Mouse (Mus musculus) forebrain, embryonic 10.5 days (tissue): ENCODE measurements around the gene Pde8a. TPM values are rescaled to one million over a fixed set of nuclear protein-coding genes. Genes with fewer than 3 reads are reported as not detected.
A peak's percentile ranks its signal among the peaks of the same experiment; 100 is the strongest.
"Not testable (repeated sequence)": the region's sequence is repeated elsewhere in the genome, so short reads cannot be mapped to it uniquely, and the experiment has no call there.

Source experiments
- DNase-seq: peaks from one replicate; pipeline ENCODE4 v3.0.0-alpha.2; 2017; ENCODE audit warnings: low spot score; ENCODE audit errors: extremely low spot score
- H3K27ac ChIP-seq: fragments of 300-500 bp; sonication (generic); 2 replicates; pipeline ENCODE4 v1.5.1; 2016; ENCODE audit warnings: mild to moderate bottlenecking
- H3K27me3 ChIP-seq: fragments of 300-500 bp; sonication (generic); 2 replicates; pipeline ENCODE4 v1.6.1; 2016; ENCODE audit warnings: mild to moderate bottlenecking; ENCODE audit not compliant: poor library complexity, severe bottlenecking
- H3K36me3 ChIP-seq: fragments of 300-500 bp; sonication (generic); replicated peaks from 2 replicates; pipeline ENCODE4 v1.6.1; 2016; ENCODE audit warnings: mild to moderate bottlenecking, moderate library complexity
- H3K4me1 ChIP-seq: fragments of 300-500 bp; sonication (generic); 2 replicates; pipeline ENCODE4 v1.6.1; 2016
- H3K4me3 ChIP-seq: fragments of 300-500 bp; sonication (generic); 2 replicates; pipeline ENCODE4 v1.5.1; 2016; ENCODE audit warnings: mild to moderate bottlenecking, moderate library complexity
- H3K9me3 ChIP-seq: fragments of 300-500 bp; sonication (generic); 2 replicates; pipeline ENCODE4 v1.6.1; 2016; ENCODE audit warnings: mild to moderate bottlenecking, moderate library complexity
- WGBS: fragments of 180-500 bp; shearing (Covaris S2); methylation state at CpG from one replicate; pipeline ENCODE4 v1.1.7; 2016; 5-methylcytosine and 5-hydroxymethylcytosine counted together
- polyA plus RNA-seq: library from polyadenylated mRNA; unstranded; fragments of >200 nt; fragmentation: Nextera tagmentation; extraction: Ambion mirVana; gene quantifications from 2 replicates; pipeline ENCODE4 v1.2.1, GENCODE M21; 2016

Gene Pde8a
- 1.6 and 2.0 TPM in 2 replicates for polyA plus RNA-seq

GRCm38 (mm10) chr7:81213347-81214152, at the start of gene Pde8a:
Gene Pde8a, plus strand, starts transcription at chr7:81213596.
- H3K4me1 ChIP-seq: peaks cover 42% of the 10 kb centered on the region
- WGBS: 2% methylated on average over 124 of the region's 128 CpGs
- H3K4me3 ChIP-seq: peak within 1 kb of the TSS; percentile 48
- DNase-seq: no peak
- H3K27ac ChIP-seq: peak within 1 kb of the TSS; percentile 75
- peaks cover 94% of the 10 kb centered on the region for H3K27me3 ChIP-seq
- H3K9me3 ChIP-seq: no peaks in the 10 kb centered on the region
- H3K36me3 ChIP-seq: no peaks in the 10 kb centered on the region

- WGBS: 61% methylated on average over 7 of the region's 7 CpGs
- Histone ChIP-seq H3K9me3 (no peaks in the 10 kb centered on the region), H3K36me3 (no peaks in the 10 kb centered on the region), H3K27me3 (no peaks in the 10 kb centered on the region), H3K4me3 (no peak overlapping the region), H3K27ac (no peak overlapping the region), H3K4me1 (no peaks in the 10 kb centered on the region)
- no peak for DNase-seq
These were observed 49.0 kb upstream of the Pde8a start for GRCm38 (mm10) chr7:81164411-81164810.

GRCm38 (mm10) chr7:81167124-81167523, 46.3 kb upstream of the Pde8a start:
- 55% methylated on average over 3 of the region's 3 CpGs for WGBS
- peak; percentile 30 for DNase-seq

GRCm38 (mm10) chr7:81169351-81169750, 44.0 kb upstream of the Pde8a start:
- Histone ChIP-seq H3K36me3 (no peaks in the 10 kb centered on the region), H3K4me1 (no peaks in the 10 kb centered on the region), H3K9me3 (peaks cover 6% of the 10 kb centered on the region), H3K27me3 (no peaks in the 10 kb centered on the region), H3K27ac (no peak overlapping the region), H3K4me3 (no peak overlapping the region)
- DNase-seq: no peak
- 87% methylated on average over 7 of the region's 7 CpGs for WGBS

More at GRCm38 (mm10) chr7:81167124-81167523, 46.3 kb upstream of the Pde8a start:
- Histone ChIP-seq H3K4me1 (no peaks in the 10 kb centered on the region), H3K4me3 (no peak overlapping the region), H3K27ac (no peak overlapping the region), H3K9me3 (no peaks in the 10 kb centered on the region), H3K27me3 (no peaks in the 10 kb centered on the region), H3K36me3 (no peaks in the 10 kb centered on the region)

- Histone ChIP-seq H3K4me3 (no peak overlapping the region), H3K27ac (no peak overlapping the region), H3K9me3 (peaks cover 6% of the 10 kb centered on the region), H3K4me1 (no peaks in the 10 kb centered on the region; the same call in 1 of the 2 replicates), H3K27me3 (no peaks in the 10 kb centered on the region), H3K36me3 (no peaks in the 10 kb centered on the region)
- DNase-seq: no peak
- WGBS: 87% methylated on average over 2 of the region's 2 CpGs
These were observed 39.5 kb upstream of the Pde8a start for GRCm38 (mm10) chr7:81173931-81174330.

- Histone ChIP-seq H3K27me3 (no peaks in the 10 kb centered on the region), H3K4me1 (no peaks in the 10 kb centered on the region; the same call in 1 of the 2 replicates), H3K36me3 (no peaks in the 10 kb centered on the region), H3K9me3 (peaks cover 6% of the 10 kb centered on the region), H3K27ac (no peak overlapping the region), H3K4me3 (no peak overlapping the region)
- WGBS: 90% methylated on average over 5 of the region's 5 CpGs
- no peak for DNase-seq
These were observed 38.7 kb upstream of the Pde8a start for GRCm38 (mm10) chr7:81174654-81175053.

- 54% methylated on average over 5 of the region's 5 CpGs for WGBS
- no peak for DNase-seq
- Histone ChIP-seq H3K9me3 (peaks cover 6% of the 10 kb centered on the region), H3K27ac (no peak overlapping the region), H3K27me3 (no peaks in the 10 kb centered on the region), H3K4me3 (no peak overlapping the region), H3K4me1 (no peaks in the 10 kb centered on the region; the same call in 1 of the 2 replicates), H3K36me3 (no peaks in the 10 kb centered on the region)
These were observed 37.1 kb upstream of the Pde8a start for GRCm38 (mm10) chr7:81176187-81176769.

GRCm38 (mm10) chr7:81179494-81179893, 33.9 kb upstream of the Pde8a start:
- Histone ChIP-seq H3K4me3 (no peak overlapping the region), H3K36me3 (no peaks in the 10 kb centered on the region), H3K27me3 (no peaks in the 10 kb centered on the region), H3K4me1 (no peaks in the 10 kb centered on the region; the same call in 1 of the 2 replicates), H3K27ac (no peak overlapping the region), H3K9me3 (no peaks in the 10 kb centered on the region; the same call in 1 of the 2 replicates)
- WGBS: 71% methylated on average over 5 of the region's 5 CpGs
- DNase-seq: no peak

- H3K27ac ChIP-seq: no peak overlapping the region
- H3K4me1 ChIP-seq: no peaks in the 10 kb centered on the region
- H3K27me3 ChIP-seq: no peaks in the 10 kb centered on the region
- no peak for DNase-seq
- H3K9me3 ChIP-seq: no peaks in the 10 kb centered on the region
- H3K36me3 ChIP-seq: no peaks in the 10 kb centered on the region
- H3K4me3 ChIP-seq: no peak overlapping the region
- WGBS: 87% methylated on average over 10 of the region's 10 CpGs
These were observed 30.8 kb upstream of the Pde8a start for GRCm38 (mm10) chr7:81182492-81183175.

GRCm38 (mm10) chr7:81183181-81183580, 30.2 kb upstream of the Pde8a start:
- DNase-seq: no peak
- H3K36me3 ChIP-seq: no peaks in the 10 kb centered on the region
- H3K4me1 ChIP-seq: no peaks in the 10 kb centered on the region
- H3K27me3 ChIP-seq: no peaks in the 10 kb centered on the region
- H3K9me3 ChIP-seq: no peaks in the 10 kb centered on the region
- no peak overlapping the region for H3K27ac ChIP-seq
- no peak overlapping the region for H3K4me3 ChIP-seq

GRCm38 (mm10) chr7:81184136-81184535, 29.3 kb upstream of the Pde8a start:
- H3K4me1 ChIP-seq: no peaks in the 10 kb centered on the region
- H3K9me3 ChIP-seq: no peaks in the 10 kb centered on the region
- H3K4me3 ChIP-seq: no peak overlapping the region
- no peaks in the 10 kb centered on the region for H3K36me3 ChIP-seq
- H3K27me3 ChIP-seq: no peaks in the 10 kb centered on the region
- no peak for DNase-seq
- WGBS: 77% methylated on average over 2 of the region's 2 CpGs
- H3K27ac ChIP-seq: no peak overlapping the region

GRCm38 (mm10) chr7:81184651-81185050, 28.7 kb upstream of the Pde8a start:
- Histone ChIP-seq H3K9me3 (no peaks in the 10 kb centered on the region), H3K36me3 (no peaks in the 10 kb centered on the region), H3K27me3 (no peaks in the 10 kb centered on the region), H3K27ac (no peak overlapping the region), H3K4me3 (no peak overlapping the region), H3K4me1 (no peaks in the 10 kb centered on the region)
- no peak for DNase-seq
- 79% methylated on average over 1 of the region's 1 CpGs for WGBS

GRCm38 (mm10) chr7:81186036-81186435, 27.4 kb upstream of the Pde8a start:
- H3K4me3 ChIP-seq, H3K36me3 ChIP-seq, H3K9me3 ChIP-seq, DNase-seq, H3K4me1 ChIP-seq, H3K27me3 ChIP-seq, H3K27ac ChIP-seq: not testable (repeated sequence)
